Mouse (Mus musculus): ENCODE data around the gene Ttc28.

DNA sequence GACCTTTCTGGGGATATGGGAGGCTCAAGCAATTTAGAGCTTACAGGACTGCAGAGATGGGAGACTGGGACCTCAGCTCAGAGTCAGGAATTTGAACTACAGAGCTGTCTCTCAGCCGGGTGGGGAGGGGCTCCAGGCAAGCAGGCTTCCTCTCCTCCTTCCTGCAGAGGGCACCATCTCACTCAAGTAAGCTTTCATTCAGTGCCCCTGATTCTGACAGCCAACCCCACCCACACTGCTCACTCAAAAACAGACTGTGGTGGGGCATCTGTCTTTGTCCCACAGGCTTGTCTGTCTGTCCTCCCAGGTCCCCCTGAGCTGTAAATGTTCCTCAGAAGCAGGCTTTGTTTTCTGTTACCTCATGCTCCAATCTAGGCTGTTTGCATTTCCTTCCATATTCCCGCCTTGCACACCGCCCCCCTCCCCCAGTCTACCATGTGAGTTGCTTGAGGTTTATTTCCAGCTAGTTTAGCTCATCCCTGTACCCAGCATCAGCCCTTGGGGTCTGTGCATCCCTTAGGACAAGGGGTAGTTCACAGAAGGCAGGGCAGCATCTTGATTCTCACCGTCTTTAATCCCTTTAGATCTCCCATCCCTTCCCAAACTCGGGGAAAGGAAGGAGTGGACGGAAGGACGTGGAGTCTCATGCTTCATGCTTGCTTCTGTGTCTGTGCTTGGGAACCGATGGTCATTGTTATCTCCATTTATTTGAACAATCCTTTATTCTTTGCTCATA, 328.5 kb downstream of the Ttc28 start:
- TF ChIP-seq POLR2A (IDR thresholded peaks at IDR 0.05; ENCODE audit: borderline replicate concordance, control insufficient read depth, low read depth, low read length), result no peak
- no peak; the same call in 1 of the 2 replicates for TF ChIP-seq CTCF (IDR thresholded peaks at IDR 0.05; ENCODE audit: control insufficient read depth, insufficient read depth, low read length)
